Mouse (Mus musculus) hindbrain, embryonic 11.5 days (tissue): Measurements from ENCODE around the gene Slc11a2. TPM values are rescaled to one million over a fixed set of nuclear protein-coding genes. Genes with fewer than 3 reads are reported as not detected.

ENCODE experiments used
- ATAC-seq: fragments of 200-750 bp; cut with Nextera tagmentation; 2 replicates; pipeline ENCODE4 v1.8.0; 2017; ENCODE audit warnings: mild to moderate bottlenecking, moderate TSS enrichment, moderate library complexity; ENCODE audit not compliant: low FRiP score
- DNase-seq: peaks from one replicate; pipeline ENCODE4 v3.0.0-alpha.2; 2015; ENCODE audit warnings: low spot score
- H3K27ac ChIP-seq: fragments of 300-500 bp; sonication (generic); 2 replicates; pipeline ENCODE4 v1.5.1; 2014; ENCODE audit warnings: mild to moderate bottlenecking, low read depth, low read length
- H3K27me3 ChIP-seq: fragments of 300-500 bp; sonication (generic); 2 replicates; pipeline ENCODE4 v1.6.1; 2014; ENCODE audit warnings: mild to moderate bottlenecking, low read length, moderate library complexity, mixed read lengths; ENCODE audit not compliant: control insufficient read depth, insufficient read depth
- H3K36me3 ChIP-seq: fragments of 300-500 bp; sonication (generic); 2 replicates; pipeline ENCODE4 v1.6.1; 2014; ENCODE audit warnings: mild to moderate bottlenecking, low read length, moderate library complexity, mixed read lengths; ENCODE audit not compliant: control insufficient read depth, insufficient read depth
- H3K4me1 ChIP-seq: fragments of 300-500 bp; sonication (generic); replicated peaks from 2 replicates; pipeline ENCODE4 v1.6.1; 2014; ENCODE audit warnings: low read length, mixed read lengths; ENCODE audit not compliant: control insufficient read depth, insufficient read depth
- H3K4me2 ChIP-seq: fragments of 300-500 bp; sonication (generic); replicated peaks from 2 replicates; pipeline ENCODE4 v1.6.1; 2014; ENCODE audit warnings: mild to moderate bottlenecking, low read depth, low read length
- H3K4me3 ChIP-seq: fragments of 300-500 bp; sonication (generic); 2 replicates; pipeline ENCODE4 v1.5.1; 2014; ENCODE audit warnings: low read depth, low read length
- H3K9ac ChIP-seq: fragments of 300-500 bp; sonication (generic); 2 replicates; pipeline ENCODE4 v1.6.1; 2014; ENCODE audit warnings: low read depth, low read length
- H3K9me3 ChIP-seq: fragments of 300-500 bp; sonication (generic); 2 replicates; pipeline ENCODE4 v1.6.1; 2016; ENCODE audit warnings: low read length; ENCODE audit not compliant: control insufficient read depth
- WGBS: fragments of 180-500 bp; shearing (Covaris S2); extraction: QIAGEN DNeasy Blood & Tissue Kit; methylation state at CpG from one replicate; pipeline ENCODE4 v1.1.7; 2014; 5-methylcytosine and 5-hydroxymethylcytosine counted together
- polyA plus RNA-seq: library from polyadenylated mRNA; unstranded; fragments of >200 nt; fragmentation: Nextera tagmentation; extraction: Ambion mirVana; gene quantifications from 2 replicates; pipeline ENCODE4 v1.2.1, GENCODE M21; 2014

Gene Slc11a2
- polyA plus RNA-seq, 1 experiment from 2014 or later = 19.1 TPM

DNA sequence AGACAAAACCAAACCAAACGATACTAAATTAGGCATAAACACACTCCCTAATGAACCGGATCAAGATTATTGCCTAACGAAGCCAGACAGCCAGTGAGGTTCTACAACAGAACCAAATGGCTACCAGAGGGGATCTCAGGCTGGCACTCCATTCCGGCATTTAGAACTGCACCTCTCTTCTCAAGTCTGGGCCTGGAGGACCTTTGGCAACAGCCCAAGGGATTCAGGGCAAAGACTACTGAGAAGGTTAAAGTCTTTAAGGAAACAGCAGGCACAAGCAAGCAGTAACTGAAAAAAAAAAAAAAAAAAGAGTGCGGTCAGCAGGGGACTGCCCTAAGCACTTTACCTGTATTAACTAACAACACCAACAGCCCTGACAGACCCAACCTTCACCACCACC, 37.2 kb upstream of the Slc11a2 start:
- no peaks in the 10 kb centered on the region for H3K27me3 ChIP-seq
- no peak for DNase-seq
- H3K9ac ChIP-seq = no peak overlapping the region
- ATAC-seq = no peak
- no peak overlapping the region for H3K4me2 ChIP-seq
- 80% methylated on average over 4 of the region's 5 CpGs for WGBS
- no peak overlapping the region for H3K27ac ChIP-seq
- H3K4me1 ChIP-seq = 0 out of 2 replicates have a peak, but pooled peaks cover 2% of the 10 kb centered on the region
- no peaks in the 10 kb centered on the region for H3K9me3 ChIP-seq
- no peak overlapping the region for H3K4me3 ChIP-seq
- no peaks in the 10 kb centered on the region for H3K36me3 ChIP-seq

GRCm38 (mm10) chr15:100461646-100462045, 36.8 kb upstream of the Slc11a2 start:
- ATAC-seq (no peak), DNase-seq (no peak)
- 0 out of 2 replicates have a peak, but pooled peaks cover 2% of the 10 kb centered on the region for H3K4me1 ChIP-seq
- H3K4me3 ChIP-seq = no peak overlapping the region
- no peaks in the 10 kb centered on the region for H3K36me3 ChIP-seq
- WGBS = 76% methylated on average over 9 of the region's 9 CpGs
- H3K9me3 ChIP-seq = no peaks in the 10 kb centered on the region
- H3K9ac ChIP-seq = no peak overlapping the region
- H3K4me2 ChIP-seq = no peak overlapping the region
- H3K27ac ChIP-seq = no peak overlapping the region
- H3K27me3 ChIP-seq = no peaks in the 10 kb centered on the region

GRCm38 (mm10) chr15:100460942-100461341, 36.1 kb upstream of the Slc11a2 start:
- 0 out of 2 replicates have a peak, but pooled peaks cover 2% of the 10 kb centered on the region for H3K4me1 ChIP-seq
- peak; percentile 33; the same call in 1 of the 2 replicates for ATAC-seq
- no peak overlapping the region for H3K9ac ChIP-seq
- H3K9me3 ChIP-seq = no peaks in the 10 kb centered on the region
- peak; percentile 54 for DNase-seq
- H3K4me2 ChIP-seq = no peak overlapping the region
- H3K4me3 ChIP-seq = no peak overlapping the region
- WGBS = 11% methylated on average over 12 of the region's 12 CpGs
- no peak overlapping the region for H3K27ac ChIP-seq
- H3K27me3 ChIP-seq = no peaks in the 10 kb centered on the region
- H3K36me3 ChIP-seq = no peaks in the 10 kb centered on the region

- ATAC-seq (no peak), DNase-seq (peak; percentile 78)
- no peaks in the 10 kb centered on the region for H3K27me3 ChIP-seq
- no peak overlapping the region for H3K27ac ChIP-seq
- 51% methylated on average over 10 of the region's 10 CpGs for WGBS
- 0 out of 2 replicates have a peak, but pooled peaks cover 2% of the 10 kb centered on the region for H3K4me1 ChIP-seq
- H3K9me3 ChIP-seq = no peaks in the 10 kb centered on the region
- H3K9ac ChIP-seq = no peak overlapping the region
- no peak overlapping the region for H3K4me3 ChIP-seq
- no peaks in the 10 kb centered on the region for H3K36me3 ChIP-seq
- H3K4me2 ChIP-seq = no peak overlapping the region
Measured at GRCm38 (mm10) chr15:100458055-100458454, 33.2 kb upstream of the Slc11a2 start.

GRCm38 (mm10) chr15:100457340-100457739, 32.5 kb upstream of the Slc11a2 start:
- Histone ChIP-seq H3K9ac (no peak overlapping the region), H3K4me1 (0 out of 2 replicates have a peak, but pooled peaks cover 2% of the 10 kb centered on the region), H3K27me3 (no peaks in the 10 kb centered on the region), H3K4me2 (no peak overlapping the region), H3K27ac (no peak overlapping the region), H3K4me3 (no peak overlapping the region), H3K36me3 (no peaks in the 10 kb centered on the region), H3K9me3 (no peaks in the 10 kb centered on the region)
- ATAC-seq = no peak
- peak; percentile 91 for DNase-seq
- 12% methylated on average over 17 of the region's 17 CpGs for whole genome bisulfite sequencing

DNA sequence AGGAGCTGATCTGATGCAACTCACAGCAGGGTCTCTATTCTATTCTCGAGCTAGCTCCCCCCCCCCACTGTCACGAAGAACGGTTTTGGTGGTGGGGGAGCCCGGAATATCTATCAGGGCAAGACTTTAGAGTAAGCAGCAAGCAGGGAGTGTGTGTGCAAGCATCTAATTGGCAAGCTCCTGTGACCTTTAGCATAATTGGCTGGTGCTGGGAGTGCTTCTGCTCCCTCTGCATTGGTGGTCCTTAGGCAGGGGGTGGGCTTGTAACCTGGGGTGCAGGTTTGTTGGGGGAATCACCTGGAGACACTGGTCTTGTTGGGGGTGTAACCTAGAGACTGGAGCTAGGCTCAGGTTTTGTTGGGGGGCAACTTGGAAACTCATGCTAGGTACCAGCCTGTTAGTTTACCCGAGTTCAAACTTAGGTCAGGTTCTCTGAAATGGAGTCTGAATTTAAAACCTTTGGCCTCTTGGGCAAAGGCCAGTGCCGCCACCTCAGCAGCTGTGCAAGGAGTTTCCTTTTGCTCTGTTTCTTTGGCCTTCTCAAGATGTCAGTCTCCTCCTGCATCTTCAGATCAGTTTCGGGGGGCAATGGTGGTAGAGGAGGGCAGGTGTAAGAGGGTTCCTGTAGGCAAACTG, 31.6 kb upstream of the Slc11a2 start:
- H3K4me2 ChIP-seq = no peak overlapping the region
- no peaks in the 10 kb centered on the region for H3K36me3 ChIP-seq
- DNase-seq = no peak
- no peak overlapping the region for H3K9ac ChIP-seq
- H3K4me1 ChIP-seq = no peaks in the 10 kb centered on the region
- WGBS = 60% methylated on average over 7 of the region's 7 CpGs
- H3K9me3 ChIP-seq = no peaks in the 10 kb centered on the region
- no peak overlapping the region for H3K4me3 ChIP-seq
- H3K27me3 ChIP-seq = no peaks in the 10 kb centered on the region
- no peak for ATAC-seq
- no peak overlapping the region for H3K27ac ChIP-seq

DNA sequence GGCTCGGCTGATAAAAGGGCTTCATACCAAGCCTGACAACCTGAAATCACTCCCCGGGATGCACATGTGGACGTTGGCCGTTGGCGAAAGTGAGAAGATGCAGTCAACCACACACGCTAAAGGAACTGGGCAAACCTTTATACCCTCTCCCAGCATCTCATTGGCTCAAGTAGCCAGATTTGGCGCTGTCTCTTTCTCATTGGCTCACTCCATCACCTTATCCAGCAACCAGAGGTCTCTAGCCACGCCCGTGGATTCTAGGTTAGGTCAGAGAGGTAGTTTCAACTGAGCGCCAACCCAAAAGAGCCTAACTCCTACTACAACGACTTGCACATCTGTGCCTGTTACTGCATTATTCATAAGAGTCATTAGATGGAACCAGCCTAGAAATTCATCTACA, 27.6 kb upstream of the Slc11a2 start:
- WGBS = 83% methylated on average over 11 of the region's 11 CpGs
- Histone ChIP-seq H3K9ac (no peak overlapping the region), H3K4me3 (no peak overlapping the region)

GRCm38 (mm10) chr15:100451245-100451644, 26.4 kb upstream of the Slc11a2 start:
- H3K36me3 ChIP-seq = no peaks in the 10 kb centered on the region
- no peak overlapping the region for H3K4me2 ChIP-seq
- H3K4me3 ChIP-seq = no peak overlapping the region
- DNase-seq (no peak), ATAC-seq (no peak)
- H3K9ac ChIP-seq = no peak overlapping the region
- H3K27ac ChIP-seq = no peak overlapping the region
- no peaks in the 10 kb centered on the region for H3K4me1 ChIP-seq
- H3K27me3 ChIP-seq = no peaks in the 10 kb centered on the region
- no peaks in the 10 kb centered on the region for H3K9me3 ChIP-seq
- 75% methylated on average over 16 of the region's 16 CpGs for WGBS

More for the DNA sequence above, 27.6 kb upstream of the Slc11a2 start:
- Histone ChIP-seq H3K27ac (no peak overlapping the region), H3K4me1 (no peaks in the 10 kb centered on the region), H3K9me3 (no peaks in the 10 kb centered on the region), H3K4me2 (no peak overlapping the region), H3K36me3 (no peaks in the 10 kb centered on the region), H3K27me3 (no peaks in the 10 kb centered on the region)
- DNase-seq = no peak
- no peak for ATAC-seq

DNA sequence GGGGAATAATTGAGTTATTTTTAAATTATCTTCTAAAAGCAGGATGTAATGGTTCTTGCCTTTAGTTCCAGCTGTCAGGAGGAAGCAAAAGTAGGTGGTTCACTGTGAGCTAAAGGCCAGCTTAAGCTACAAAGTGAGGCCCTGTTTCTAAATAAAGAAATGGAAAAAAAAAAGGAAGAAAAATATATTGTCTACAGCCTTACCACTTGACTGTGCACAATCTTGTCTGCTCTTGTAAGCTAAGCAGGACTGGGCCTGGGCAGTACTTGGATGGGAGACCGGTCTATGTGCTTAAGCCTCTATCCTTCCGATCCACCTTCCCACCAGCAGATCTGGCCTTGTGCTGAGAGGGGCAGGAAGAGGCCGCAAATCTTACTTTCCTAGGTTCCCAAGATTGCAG, 24.6 kb upstream of the Slc11a2 start:
- DNase-seq (no peak), ATAC-seq (no peak)
- 94% methylated on average over 3 of the region's 3 CpGs for WGBS
- H3K4me3 ChIP-seq = no peak overlapping the region
- H3K9me3 ChIP-seq = no peaks in the 10 kb centered on the region
- no peaks in the 10 kb centered on the region for H3K36me3 ChIP-seq
- no peaks in the 10 kb centered on the region for H3K27me3 ChIP-seq
- no peak overlapping the region for H3K9ac ChIP-seq
- H3K27ac ChIP-seq = no peak overlapping the region
- no peak overlapping the region for H3K4me2 ChIP-seq
- H3K4me1 ChIP-seq = no peaks in the 10 kb centered on the region
